Mouse (Mus musculus) CH12.LX (cell line): ENCODE results near the gene 1700069L16Rik. TPM values are rescaled to one million over a fixed set of nuclear protein-coding genes. Genes with fewer than 3 reads are reported as not detected.

Experiments
- DNase-seq: peaks from one replicate; pipeline ENCODE4 v3.0.0-alpha.2; 2013; ENCODE audit errors: extremely low read depth
- H3K27ac ChIP-seq: 2 replicates; pipeline ENCODE4 v1.5.1; 2012; ENCODE audit warnings: low read depth, mild to moderate bottlenecking, control low read depth, moderate library complexity; ENCODE audit not compliant: insufficient read depth
- H3K27me3 ChIP-seq: replicated peaks from 2 replicates; pipeline ENCODE3; 2012; ENCODE audit warnings: inconsistent platforms
- H3K36me3 ChIP-seq, 2 experiments: replicated peaks in 1 of 2; 2 replicates each; pipeline versions ENCODE3 to v1.6.1; 2012; ENCODE audit warnings: inconsistent platforms in 1 of 2, low read length in 1 of 2, mild to moderate bottlenecking in 1 of 2, mixed read lengths in 1 of 2, moderate library complexity in 1 of 2; ENCODE audit not compliant: control insufficient read depth in 1 of 2, insufficient read depth in 1 of 2
- H3K4me1 ChIP-seq, 2 experiments: 2 replicates each; pipeline ENCODE4 v1.6.1; 2012; ENCODE audit warnings: inconsistent platforms in 1 of 2, moderate library complexity in 1 of 2; ENCODE audit not compliant: insufficient read depth in 2 of 2, control insufficient read depth in 1 of 2
- H3K4me2 ChIP-seq: 2 replicates; pipeline ENCODE4 v1.6.1; 2012; ENCODE audit warnings: low read depth, mild to moderate bottlenecking, control low read depth; ENCODE audit not compliant: poor library complexity, insufficient read depth, severe bottlenecking
- H3K4me3 ChIP-seq, 3 experiments: fragments of 150-350 bp in 1 of 3; sonication (generic) in 1 of 3; replicated peaks in 1 of 3; 2 replicates each; pipeline versions ENCODE3 to v1.5.1; 2011 to 2012; ENCODE audit warnings: low read depth in 2 of 3, low read length in 2 of 3, mild to moderate bottlenecking in 2 of 3, moderate library complexity in 2 of 3, control low read depth in 1 of 3, improper control_type of control experiment in 1 of 3, inconsistent platforms in 1 of 3, mixed read lengths in 1 of 3; ENCODE audit not compliant: poor library complexity in 1 of 3
- H3K79me2 ChIP-seq: replicated peaks from 2 replicates; pipeline ENCODE4 v1.6.1; 2012; ENCODE audit warnings: mild to moderate bottlenecking, moderate library complexity; ENCODE audit not compliant: control insufficient read depth, poor library complexity, insufficient read depth, severe bottlenecking; ENCODE audit errors: extremely low read depth
- H3K9ac ChIP-seq: 2 replicates; pipeline ENCODE4 v1.6.1; 2012; ENCODE audit warnings: low read depth, mild to moderate bottlenecking, control low read depth, moderate library complexity; ENCODE audit not compliant: insufficient read depth
- H3K9me3 ChIP-seq: replicated peaks from 2 replicates; pipeline ENCODE3; 2012; ENCODE audit warnings: low read length, inconsistent platforms, mixed read lengths
- CTCF ChIP-seq, 2 experiments: IDR thresholded peaks in 1 of 2; conservative IDR thresholded peaks in 1 of 2; 2 replicates each; pipeline ENCODE4 v1.5.1; 2011 to 2012; ENCODE audit warnings: low read depth in 2 of 2, low read length in 2 of 2, improper control_type of control experiment in 1 of 2, inconsistent platforms in 1 of 2, mild to moderate bottlenecking in 1 of 2, moderate library complexity in 1 of 2
- ETS1 ChIP-seq: conservative IDR thresholded peaks from 2 replicates; pipeline ENCODE4 v1.6.1; 2012; ENCODE audit warnings: low read depth, mild to moderate bottlenecking, inconsistent platforms, low read length, improper control_type of control experiment, moderate library complexity
- UBTF ChIP-seq: IDR thresholded peaks from 2 replicates; pipeline ENCODE4 v1.6.1; 2012; ENCODE audit warnings: low read depth, mild to moderate bottlenecking, inconsistent platforms, low read length, improper control_type of control experiment, moderate library complexity
- USF1 ChIP-seq: IDR thresholded peaks from 2 replicates; pipeline ENCODE4 v1.6.1; 2014; ENCODE audit warnings: low read depth, mild to moderate bottlenecking, inconsistent platforms, low read length, improper control_type of control experiment
- ZC3H11A ChIP-seq: IDR thresholded peaks from 2 replicates; pipeline ENCODE4 v1.6.1; 2012; ENCODE audit warnings: low read depth, mild to moderate bottlenecking, inconsistent platforms, low read length, improper control_type of control experiment
- dilution Hi-C: fragments of 300-500 bp; cut with MboI; formaldehyde crosslinking; loops from 2 replicates; pipeline ENCODE4 v1.14.3; 2020; ENCODE audit warnings: low sequenced_read_pairs; ENCODE audit not compliant: extremely low pct_unique_long_range_greater_than_20kb, extremely low pct_ligation_motif_present
- in situ Hi-C: fragments of 300-500 bp; cut with MboI; formaldehyde crosslinking; loops from 3 replicates; pipeline ENCODE4 v1.14.3; 2019; ENCODE audit warnings: low sequenced_read_pairs, low pct_ligation_motif_present, low pct_unique_long_range_greater_than_20kb, mixed read lengths
- polyA plus RNA-seq: library from polyadenylated mRNA; unstranded; fragments of >175 nt; gene quantifications from 2 replicates; pipeline ENCODE4 v1.2.1, GENCODE M21; 2012; ENCODE audit warnings: low read depth; ENCODE audit not compliant: insufficient read length
- total RNA-seq, 2 experiments: library from RNA; depleted of rRNA; stranded (reverse); fragments of 300-350 nt in 1 of 2; fragments of >200 nt in 1 of 2; gene quantifications; 2 replicates each; pipeline ENCODE4 v1.2.3; 2012 to 2014

1700069L16Rik gene
- total and polyA plus RNA-seq, 3 experiments = not detected

DNA sequence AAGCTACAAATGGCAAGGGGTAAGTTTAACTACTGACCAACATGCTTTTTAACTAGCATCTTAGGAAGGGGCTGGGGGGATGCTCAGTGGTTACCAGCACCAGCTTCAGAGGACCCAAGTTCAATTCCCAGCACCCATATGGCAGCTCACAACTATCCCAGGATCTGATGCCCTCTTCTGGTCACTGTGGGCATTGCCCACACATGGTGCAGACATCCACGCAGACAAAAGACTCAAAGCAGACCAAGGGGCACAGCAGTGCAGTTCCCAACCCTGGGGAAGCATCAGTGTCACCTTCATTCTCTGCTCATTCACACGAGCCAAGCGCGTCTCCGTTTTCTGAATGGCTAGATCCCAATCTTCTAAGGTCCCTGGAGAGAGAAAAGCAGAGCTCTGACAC lies 23.1 kb upstream of the 1700069L16Rik start:
- dilution Hi-C loops = no loop called here
- no peaks in the 10 kb centered on the region for H3K27me3 ChIP-seq
- no peak overlapping the region for H3K4me2 ChIP-seq
- H3K4me3 ChIP-seq = no peak overlapping the region
- H3K79me2 ChIP-seq = no peaks in the 10 kb centered on the region
- peaks cover 4% of the 10 kb centered on the region for H3K9me3 ChIP-seq
- TF ChIP-seq CTCF (conservative IDR thresholded peaks at IDR 0.05 in 1 of 2, IDR thresholded peaks at IDR 0.05 in 1 of 2; ENCODE audit: low read depth in 2 of 2, low read length in 2 of 2) (0 out of 4 replicates have a peak, but pooled peaks have one; percentile 20 to 29), ZC3H11A (no peak)
- TF ChIP-seq, all 38 proteins: peak for 1
- Histone ChIP-seq H3K4me1 (no peaks in the 10 kb centered on the region), H3K36me3 (peaks cover 94 to 99% of the 10 kb centered on the region in 2 experiments), H3K9ac (no peak overlapping the region), H3K27ac (no peak overlapping the region)
- DNase-seq = no peak
- in situ Hi-C loops = no loop called here

DNA sequence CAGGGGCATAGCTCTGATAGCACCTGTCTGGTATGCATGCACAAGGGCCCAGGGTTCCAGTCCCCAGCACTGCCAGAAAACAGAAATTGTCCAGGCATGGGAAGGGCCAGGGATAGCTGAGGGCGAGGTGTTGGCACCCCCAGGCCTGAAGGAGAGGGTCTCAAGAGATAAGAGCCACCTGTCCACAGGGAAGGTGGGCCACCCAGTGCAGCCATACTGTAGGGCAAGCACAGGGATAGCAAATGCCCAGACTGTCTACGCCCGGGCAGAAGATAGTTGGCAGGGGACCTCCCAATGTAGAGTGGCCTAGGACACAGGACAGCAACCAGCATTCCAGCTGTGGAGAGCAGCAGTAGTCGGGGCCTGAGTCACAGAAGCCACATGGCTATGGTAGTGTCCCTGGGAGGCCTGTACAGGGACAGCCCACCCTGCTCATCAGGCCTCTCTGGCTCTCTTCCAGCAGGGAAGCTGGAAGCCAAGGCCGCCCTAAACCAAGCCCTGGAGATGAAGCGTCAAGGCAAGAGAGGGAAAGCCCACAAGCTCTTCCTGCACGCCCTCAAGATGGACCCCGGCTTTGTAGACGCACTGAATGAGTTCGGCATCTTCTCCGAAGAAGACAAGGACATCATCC lies 13.2 kb upstream of the 1700069L16Rik start:
- Histone ChIP-seq H3K27me3 (peaks cover 3% of the 10 kb centered on the region), H3K4me1 (peaks cover 10 to 21% of the 10 kb centered on the region in 2 experiments), H3K4me2 (no peak overlapping the region), H3K9me3 (no peaks in the 10 kb centered on the region), H3K27ac (no peak overlapping the region), H3K9ac (no peak overlapping the region), H3K36me3 (peaks cover 51 to 59% of the 10 kb centered on the region in 2 experiments), H3K4me3 (no peak overlapping the region), H3K79me2 (no peaks in the 10 kb centered on the region)
- dilution Hi-C loops (no loop called here), in situ Hi-C loops (no loop called here)
- DNase-seq = no peak
- TF ChIP-seq USF1 (no peak), UBTF (no peak)

- in situ Hi-C loops = no loop called here
- Histone ChIP-seq H3K36me3 (peaks cover 41 to 49% of the 10 kb centered on the region in 2 experiments), H3K9me3 (no peaks in the 10 kb centered on the region), H3K27ac (no peak overlapping the region), H3K9ac (peak overlapping the region; percentile 70), H3K4me1 (peaks cover 10 to 21% of the 10 kb centered on the region in 2 experiments), H3K79me2 (no peaks in the 10 kb centered on the region), H3K4me3 (peak overlapping the region; percentile 68 to 90 (median 87)), H3K4me2 (peak overlapping the region; percentile 83), H3K27me3 (peaks cover 6% of the 10 kb centered on the region)
- DNase-seq = no peak
- dilution Hi-C loops = no loop called here
- TF ChIP-seq ETS1 (no peak), CTCF (conservative IDR thresholded peaks at IDR 0.05 in 1 of 2, IDR thresholded peaks at IDR 0.05 in 1 of 2; ENCODE audit: low read depth in 2 of 2, low read length in 2 of 2) (peak in 1 of 2 experiments; percentile 34; a peak in 1 of 4 replicates)
These were observed 12.1 kb upstream of the 1700069L16Rik start for GRCm38 (mm10) chr5:113736522-113737164.
